Mouse (Mus musculus) olfactory bulb, adult 2 months (tissue): ENCODE results near the gene Mapk13. TPM values are rescaled to one million over a fixed set of nuclear protein-coding genes. Genes with fewer than 3 reads are reported as not detected.
"Not testable (repeated sequence)": the region's sequence is repeated elsewhere in the genome, so short reads cannot be mapped to it uniquely, and the experiment has no call there.

Experiments used
- H3K27ac ChIP-seq: fragments of 200-500 bp; 2 replicates; pipeline ENCODE4 v1.5.1; 2012; ENCODE audit warnings: low read depth, low read length; ENCODE audit not compliant: insufficient read depth
- H3K4me1 ChIP-seq: fragments of 200-500 bp; 2 replicates; pipeline ENCODE4 v1.6.1; 2012; ENCODE audit warnings: low read length; ENCODE audit not compliant: control insufficient read depth, insufficient read depth
- H3K4me3 ChIP-seq: fragments of 200-500 bp; 2 replicates; pipeline ENCODE4 v1.5.1; 2012; ENCODE audit warnings: mild to moderate bottlenecking, low read depth, low read length, moderate library complexity; ENCODE audit not compliant: insufficient read depth
- CTCF ChIP-seq: fragments of 200-500 bp; IDR thresholded peaks from 2 replicates; pipeline ENCODE4 v1.5.1; 2012; ENCODE audit warnings: low read depth, mild to moderate bottlenecking, low read length, moderate library complexity; ENCODE audit not compliant: insufficient read depth
- POLR2A ChIP-seq: fragments of 200-500 bp; IDR thresholded peaks from 2 replicates; pipeline ENCODE4 v1.6.1; 2012; ENCODE audit warnings: mild to moderate bottlenecking, low read depth, low read length, moderate library complexity; ENCODE audit not compliant: insufficient read depth
- WGBS: fragments of 180-500 bp; shearing (Covaris S2); methylation state at CpG from one replicate; pipeline ENCODE4 v1.1.7; 2018; 5-methylcytosine and 5-hydroxymethylcytosine counted together
- polyA plus RNA-seq: library from polyadenylated mRNA; stranded (reverse); fragments of >200 nt; gene quantifications from 2 replicates; pipeline ENCODE4 v1.2.4, GENCODE M21; 2012; ENCODE audit warnings: low replicate concordance; ENCODE audit not compliant: missing spikeins, insufficient read depth, insufficient read length

Gene Mapk13
- polyA plus RNA-seq, 1 experiment, result not detected

DNA sequence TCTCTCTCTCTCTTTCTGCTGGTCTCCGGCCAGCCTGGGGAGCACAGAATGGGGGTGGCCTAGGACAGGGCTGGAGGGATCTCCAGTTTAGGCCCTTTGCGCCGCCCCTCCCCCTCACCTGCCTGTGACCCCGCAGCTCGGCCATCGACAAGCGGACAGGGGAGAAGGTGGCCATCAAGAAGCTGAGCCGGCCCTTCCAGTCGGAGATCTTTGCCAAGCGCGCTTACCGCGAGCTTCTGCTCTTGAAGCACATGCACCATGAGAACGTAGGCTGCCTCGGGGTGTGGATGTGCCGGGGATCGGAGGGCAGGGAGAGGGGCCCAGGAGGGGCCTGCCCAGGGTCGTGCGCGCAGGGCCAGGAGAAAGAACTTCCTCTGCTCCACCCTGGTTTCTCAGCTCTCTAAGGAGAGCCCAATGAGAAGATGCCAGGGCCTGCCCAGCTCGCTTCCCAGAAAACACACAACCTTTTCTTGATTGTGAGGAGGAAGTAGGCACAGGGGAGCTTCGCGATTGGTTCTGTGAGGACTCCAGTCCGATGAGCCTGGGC is 851 bp downstream of the Mapk13 start:
- Histone ChIP-seq H3K27ac (no peak overlapping the region), H3K4me1 (peaks cover 15% of the 10 kb centered on the region), H3K4me3 (peak overlapping the region; percentile 16)
- WGBS, result 6% methylated on average over 24 of the region's 24 CpGs
- no peak for TF ChIP-seq POLR2A
- no peak for TF ChIP-seq CTCF

DNA sequence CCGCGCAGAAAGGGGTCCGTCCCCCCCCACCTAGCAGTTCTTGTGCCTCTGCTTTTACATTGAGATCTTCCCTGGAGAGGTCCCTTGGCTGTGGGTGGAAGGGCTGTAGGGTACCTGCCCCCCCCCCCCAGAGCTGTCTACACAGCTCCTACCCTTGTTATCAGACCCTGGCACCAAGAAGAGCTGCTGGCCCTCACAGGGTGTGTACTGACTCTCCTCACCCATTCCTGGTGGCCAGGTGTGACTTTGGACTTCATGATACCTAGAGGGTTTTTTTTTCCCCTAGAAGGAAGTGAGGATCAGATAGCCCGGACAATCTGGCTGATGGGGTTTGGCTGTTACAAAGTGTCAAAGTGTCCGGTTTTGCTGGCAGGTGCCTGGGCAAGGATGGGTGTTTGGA is 2.2 kb downstream of the Mapk13 start:
- Histone ChIP-seq H3K4me1 (peaks cover 15% of the 10 kb centered on the region), H3K27ac (no peak overlapping the region), H3K4me3 (no peak overlapping the region)
- TF ChIP-seq POLR2A (no peak), CTCF (no peak)
- 92% methylated on average over 5 of the region's 5 CpGs for WGBS

DNA sequence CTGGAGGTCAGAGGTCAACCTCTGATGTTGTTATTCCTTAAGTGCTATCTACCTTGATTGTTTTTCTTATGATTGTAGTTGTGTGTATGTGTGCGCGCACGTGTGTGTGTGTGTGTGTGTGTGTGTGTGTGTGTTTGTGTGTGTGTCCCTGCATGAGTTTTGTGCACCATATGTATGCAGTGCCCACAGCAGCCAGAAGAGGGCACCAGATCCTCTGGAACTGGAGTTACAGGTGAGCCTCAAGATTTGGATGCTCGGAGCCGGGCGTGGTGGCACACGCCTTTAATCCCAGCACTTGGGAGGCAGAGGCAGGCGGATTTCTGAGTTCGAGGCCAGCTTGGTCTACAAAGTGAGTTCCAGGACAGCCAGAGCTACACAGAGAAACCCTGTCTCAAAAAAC is 5.2 kb downstream of the Mapk13 start:
- H3K4me3 ChIP-seq, H3K27ac ChIP-seq: not testable (repeated sequence)
- peaks cover 13% of the 10 kb centered on the region for H3K4me1 ChIP-seq
- WGBS, result 96% methylated on average over 8 of the region's 9 CpGs

DNA sequence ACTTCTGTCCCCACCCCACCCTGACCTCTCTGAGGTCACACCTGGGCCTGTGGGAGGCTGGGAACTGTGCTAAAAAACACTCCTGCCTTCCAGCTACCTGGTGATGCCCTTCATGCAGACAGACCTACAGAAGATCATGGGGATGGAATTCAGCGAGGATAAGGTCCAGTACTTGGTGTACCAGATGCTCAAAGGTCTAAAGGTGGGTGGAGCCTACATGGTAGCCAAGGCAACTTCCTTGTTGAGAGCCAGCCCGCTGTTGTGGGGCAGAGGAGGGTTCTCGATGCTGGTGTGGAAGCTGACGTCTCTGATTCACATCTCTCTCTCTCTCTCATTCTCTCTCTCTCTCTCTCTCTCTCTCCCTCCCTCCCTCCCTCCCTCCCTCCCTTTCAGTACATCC is 6.1 kb downstream of the Mapk13 start:
- no peak for TF ChIP-seq POLR2A
- TF ChIP-seq CTCF, result no peak
- WGBS, result 85% methylated on average over 4 of the region's 4 CpGs
- no peak overlapping the region for H3K4me3 ChIP-seq
- H3K4me1 ChIP-seq, result peaks cover 5% of the 10 kb centered on the region
- no peak overlapping the region for H3K27ac ChIP-seq

DNA sequence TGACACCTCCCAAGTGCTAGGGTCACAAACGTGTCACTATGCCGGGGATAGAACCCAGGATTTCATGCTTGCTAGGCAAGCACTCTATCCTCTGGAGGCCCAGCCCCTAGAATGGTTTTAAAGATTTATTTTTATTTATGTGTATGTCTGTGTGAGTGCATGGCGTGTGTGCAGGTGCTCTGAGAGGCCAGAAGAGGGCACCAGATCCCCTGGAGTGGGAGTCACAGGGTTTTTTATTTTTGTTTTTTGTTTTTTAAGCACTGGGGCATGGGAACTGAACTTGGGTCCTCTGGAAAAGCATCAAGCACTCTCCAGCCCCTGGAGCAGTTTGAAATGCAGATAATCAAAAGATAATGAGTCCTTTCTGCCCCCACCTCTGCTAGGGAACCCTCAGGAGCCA is 7.7 kb downstream of the Mapk13 start:
- Histone ChIP-seq H3K27ac (no peak overlapping the region), H3K4me1 (no peaks in the 10 kb centered on the region), H3K4me3 (no peak overlapping the region)
- WGBS, result 96% methylated on average over 3 of the region's 3 CpGs
- TF ChIP-seq CTCF, result no peak
- no peak for TF ChIP-seq POLR2A

DNA sequence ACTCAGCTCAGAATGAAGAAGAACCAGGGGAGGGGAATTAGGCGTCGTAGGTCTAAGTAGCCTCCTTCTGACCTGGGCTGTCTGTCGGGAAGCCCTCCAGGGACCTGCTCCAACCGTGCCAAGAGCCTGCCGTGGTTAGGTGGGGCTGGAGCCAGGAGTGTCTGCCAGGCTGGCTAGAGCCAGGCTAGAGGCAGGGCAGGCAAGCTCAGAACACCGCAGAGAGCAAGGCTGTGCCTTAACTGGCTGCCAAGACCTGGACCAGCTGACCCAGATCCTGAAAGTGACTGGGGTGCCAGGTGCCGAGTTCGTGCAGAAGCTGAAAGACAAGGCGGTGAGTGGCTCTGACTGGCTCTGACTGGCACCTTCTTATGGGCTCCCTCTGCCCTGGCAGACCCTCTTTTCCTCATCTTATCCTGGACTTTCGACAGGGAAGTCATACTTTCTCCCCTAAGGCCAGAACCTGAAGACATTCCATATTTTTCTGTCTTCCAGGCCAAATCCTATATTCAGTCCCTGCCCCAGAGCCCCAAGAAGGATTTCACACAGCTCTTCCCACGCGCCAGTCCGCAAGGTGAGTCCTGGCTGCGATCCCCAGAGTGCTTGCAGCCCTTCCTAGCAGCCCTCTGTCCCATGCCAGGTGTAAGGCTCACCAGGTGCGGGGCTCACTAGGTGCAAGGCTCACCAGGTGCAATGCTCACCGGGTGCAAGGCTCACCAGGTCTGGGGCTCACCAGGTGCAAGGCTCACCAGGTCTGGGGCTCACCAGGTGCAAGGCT is 8.3 kb downstream of the Mapk13 start:
- no peaks in the 10 kb centered on the region for H3K4me1 ChIP-seq
- WGBS, result 69% methylated on average over 16 of the region's 16 CpGs
- no peak for TF ChIP-seq POLR2A
- no peak for TF ChIP-seq CTCF
- H3K27ac ChIP-seq, result no peak overlapping the region
- H3K4me3 ChIP-seq, result no peak overlapping the region

DNA sequence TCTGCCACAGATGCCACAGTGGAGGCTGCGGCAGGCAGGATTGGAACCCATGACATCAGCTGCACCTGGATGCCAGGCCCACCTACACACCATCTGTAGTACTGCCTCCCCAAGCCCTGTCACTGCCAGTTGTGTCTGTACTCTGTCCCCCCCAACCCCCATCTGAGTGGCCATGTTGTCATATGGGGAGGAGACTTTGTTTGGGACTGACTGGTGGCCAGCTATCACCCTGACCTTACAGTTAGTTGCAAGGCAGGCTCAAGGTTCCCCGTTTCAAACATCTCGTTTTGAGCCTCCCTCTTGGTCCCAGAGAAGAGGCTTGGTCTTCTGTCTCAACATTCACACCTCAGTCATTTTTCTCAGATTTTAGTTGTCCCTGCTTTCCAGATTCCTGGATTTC is 10.6 kb downstream of the Mapk13 start:
- no peak overlapping the region for H3K27ac ChIP-seq
- WGBS, result 96% methylated on average over 3 of the region's 3 CpGs
- TF ChIP-seq POLR2A (no peak), CTCF (no peak)
- no peaks in the 10 kb centered on the region for H3K4me1 ChIP-seq
- no peak overlapping the region for H3K4me3 ChIP-seq

DNA sequence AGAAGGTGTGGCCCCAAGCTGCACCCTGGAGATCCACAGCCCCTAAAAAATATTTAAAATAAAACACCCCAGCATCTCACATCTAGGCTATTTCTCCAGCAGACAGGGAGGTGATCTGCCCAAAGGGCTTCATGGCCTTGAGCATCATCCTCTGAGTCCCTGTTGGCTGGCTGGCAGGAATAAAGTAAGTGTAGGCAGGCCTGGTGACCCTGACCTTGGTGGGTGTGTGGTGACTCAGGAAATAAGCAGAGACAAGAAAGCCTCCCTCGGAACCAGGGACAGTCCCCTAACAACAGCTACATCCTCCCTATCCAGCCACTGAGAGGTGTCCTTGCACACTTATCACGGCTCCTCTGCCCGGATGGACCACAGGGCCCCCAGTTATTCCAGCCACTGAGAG is 11.7 kb downstream of the Mapk13 start:
- Histone ChIP-seq H3K4me3 (no peak overlapping the region), H3K4me1 (peaks cover 3% of the 10 kb centered on the region; the same call in 1 of the 2 replicates), H3K27ac (no peak overlapping the region)
- TF ChIP-seq CTCF, result no peak
- TF ChIP-seq POLR2A, result no peak
- WGBS, result 80% methylated on average over 3 of the region's 3 CpGs

DNA sequence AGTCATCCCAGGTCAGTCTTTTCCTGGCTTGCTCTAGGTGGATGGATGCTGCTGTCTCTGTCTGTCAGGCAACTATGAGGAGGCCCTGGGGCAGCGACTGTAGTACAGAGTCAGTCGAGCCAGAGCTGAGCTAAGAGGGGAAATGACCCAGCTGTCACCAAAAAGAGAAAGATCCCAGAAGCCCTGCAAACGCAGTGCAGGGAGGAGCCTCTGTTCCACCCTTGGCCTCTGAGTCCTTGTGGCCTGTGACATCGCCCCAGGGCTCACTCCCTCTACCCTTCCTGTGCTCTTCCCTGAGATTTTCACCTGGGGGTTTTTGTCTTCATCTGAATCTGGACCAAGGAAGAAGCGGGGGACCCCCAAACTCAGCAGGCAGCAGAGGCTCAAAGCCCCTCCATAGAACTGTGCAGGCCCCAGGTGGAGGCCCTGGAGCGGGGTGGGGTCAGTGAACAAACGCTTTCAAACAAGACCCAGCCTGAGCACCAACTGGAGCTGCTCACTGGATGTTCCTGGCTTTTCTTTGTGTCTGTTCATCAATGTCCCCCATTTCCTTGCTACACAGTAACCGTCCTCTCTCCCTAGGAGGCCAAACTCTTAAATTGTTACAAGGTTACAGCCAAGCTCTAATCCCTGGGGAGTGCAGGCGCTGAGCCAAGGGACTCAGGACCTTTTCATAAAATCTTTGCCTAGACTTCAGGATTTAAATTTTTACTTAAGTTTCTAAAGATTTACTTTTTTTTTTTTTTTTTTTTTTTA is 12.4 kb downstream of the Mapk13 start:
- TF ChIP-seq CTCF (no peak), POLR2A (no peak)
- 75% methylated on average over 9 of the region's 9 CpGs for WGBS
- no peak overlapping the region for H3K27ac ChIP-seq
- H3K4me3 ChIP-seq, result no peak overlapping the region
- H3K4me1 ChIP-seq, result peaks cover 6% of the 10 kb centered on the region
